Mouse (Mus musculus) spleen, postnatal 4 days (tissue): ENCODE measurements around the gene Zfp704.
"Not testable (repeated sequence)": the region's sequence is repeated elsewhere in the genome, so short reads cannot be mapped to it uniquely, and the experiment has no call there.

Source experiments
- DNase-seq, 2 experiments: peaks; one replicate each; pipeline ENCODE4 v3.0.0; 2022; ENCODE audit warnings: low spot score in 2 of 2

The Zfp704 gene

DNA sequence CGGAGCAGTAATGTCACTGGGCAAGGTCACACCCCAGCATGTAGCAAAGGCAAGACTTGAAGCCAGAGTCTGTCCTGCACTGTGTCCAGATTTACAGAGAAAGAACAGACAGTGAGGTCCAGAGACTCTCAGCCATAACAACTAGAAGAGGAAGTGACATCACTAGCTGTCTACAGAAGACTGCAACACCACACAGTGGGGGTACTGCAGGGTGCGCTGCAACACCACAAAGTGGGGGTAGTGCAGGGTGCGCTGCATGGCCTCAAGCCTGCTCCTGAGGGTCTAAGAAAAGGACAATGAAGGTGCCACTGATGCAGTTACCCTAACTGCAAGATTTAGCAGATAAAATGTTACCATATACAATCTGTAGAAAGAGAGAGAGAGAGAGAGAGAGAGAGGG is 11.8 kb downstream of the Zfp704 start:
- DNase-seq = no peak

DNA sequence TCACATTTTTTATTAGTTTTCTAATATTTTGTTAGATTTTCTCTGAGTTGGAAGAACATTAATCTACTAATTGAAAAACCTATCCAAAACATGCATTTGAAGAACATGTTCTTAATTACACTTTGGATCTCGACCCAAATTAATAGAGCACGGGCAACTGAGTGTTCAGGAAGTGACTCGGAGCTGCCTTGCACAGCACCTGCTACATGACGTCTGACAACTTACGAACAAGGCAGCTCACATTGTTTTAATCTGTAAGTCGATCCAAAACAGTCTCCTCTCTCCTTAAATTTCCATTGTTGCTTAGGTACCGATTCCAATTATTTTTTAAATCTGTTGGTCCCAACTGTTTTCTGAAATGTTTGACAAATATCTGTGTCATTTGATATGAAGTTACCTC is 15.4 kb downstream of the Zfp704 start:
- no peak for DNase-seq

DNA sequence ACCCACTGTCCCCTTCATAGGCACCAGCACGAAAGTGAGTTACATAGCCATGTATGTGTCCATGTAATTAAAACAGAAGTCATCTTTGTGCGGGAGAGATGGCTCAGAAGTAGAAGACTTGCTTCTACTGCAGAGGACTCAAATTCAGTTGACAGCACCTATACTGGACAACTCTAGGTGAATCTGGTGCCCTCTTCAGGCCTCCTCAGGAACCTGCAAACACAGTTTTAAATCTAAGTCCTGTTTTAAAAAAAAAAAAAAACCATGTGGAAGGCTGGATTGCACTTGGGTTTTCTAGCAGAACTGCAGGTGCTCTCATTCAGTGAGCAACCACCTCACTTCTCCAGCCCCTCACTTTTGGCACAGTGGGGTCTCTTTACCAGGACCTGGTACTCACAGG is 16.1 kb downstream of the Zfp704 start:
- no peak for DNase-seq

DNA sequence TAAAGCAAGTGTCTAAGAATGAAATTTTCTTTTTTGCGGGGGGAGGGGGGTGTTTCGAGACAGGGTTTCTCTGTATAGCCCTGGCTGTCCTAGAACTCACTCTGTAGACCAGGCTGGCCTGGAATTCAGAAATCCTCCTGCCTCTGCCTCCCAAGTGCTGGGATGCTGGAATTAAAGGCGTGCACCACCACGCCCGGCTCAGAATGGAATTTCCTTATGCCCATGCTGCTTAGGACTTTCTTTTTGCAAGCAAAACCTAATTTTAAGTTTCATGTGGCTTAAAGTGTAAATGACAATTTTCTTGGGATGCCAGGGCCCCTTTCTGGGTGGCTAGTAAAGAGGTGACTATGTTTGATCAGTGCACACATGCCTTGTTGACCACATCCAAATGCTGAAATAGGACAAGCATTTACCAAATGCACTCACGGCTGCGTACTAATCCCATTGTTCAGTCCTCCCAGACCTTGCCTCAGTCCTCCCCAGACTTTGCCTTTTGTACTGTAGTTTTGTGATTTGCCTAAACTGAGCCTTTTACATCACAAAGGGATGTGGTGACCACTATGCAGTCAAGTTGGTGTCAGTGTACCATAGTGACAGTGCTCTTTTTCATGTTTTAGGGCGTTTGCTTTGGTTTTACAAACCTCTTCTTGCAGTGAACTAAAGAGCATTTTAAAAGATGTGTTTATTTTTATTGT is 18.3 kb downstream of the Zfp704 start:
- no peak for DNase-seq

- no peak for DNase-seq
Observed at GRCm38 (mm10) chr3:9588635-9589034, 21.2 kb downstream of the Zfp704 start.

DNA sequence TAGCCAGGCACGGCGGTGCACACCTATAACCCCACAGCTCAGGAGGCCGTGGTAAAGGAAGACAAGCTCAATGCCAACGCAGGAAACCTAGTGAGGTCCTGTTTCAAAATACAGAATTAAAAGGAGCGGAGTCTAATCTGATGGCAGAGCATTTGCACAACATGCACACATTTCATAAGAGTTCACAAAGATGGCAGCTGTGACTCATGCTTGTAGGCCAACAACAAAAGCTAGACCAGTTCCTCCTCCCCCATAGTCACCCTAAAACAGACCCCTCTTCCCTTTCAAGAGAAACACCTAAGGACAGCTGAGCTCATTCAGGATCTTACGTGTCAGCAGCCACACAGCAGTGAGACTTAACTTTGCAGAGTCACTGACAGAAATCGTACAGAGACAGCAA is 22.6 kb downstream of the Zfp704 start:
- DNase-seq = no peak

DNA sequence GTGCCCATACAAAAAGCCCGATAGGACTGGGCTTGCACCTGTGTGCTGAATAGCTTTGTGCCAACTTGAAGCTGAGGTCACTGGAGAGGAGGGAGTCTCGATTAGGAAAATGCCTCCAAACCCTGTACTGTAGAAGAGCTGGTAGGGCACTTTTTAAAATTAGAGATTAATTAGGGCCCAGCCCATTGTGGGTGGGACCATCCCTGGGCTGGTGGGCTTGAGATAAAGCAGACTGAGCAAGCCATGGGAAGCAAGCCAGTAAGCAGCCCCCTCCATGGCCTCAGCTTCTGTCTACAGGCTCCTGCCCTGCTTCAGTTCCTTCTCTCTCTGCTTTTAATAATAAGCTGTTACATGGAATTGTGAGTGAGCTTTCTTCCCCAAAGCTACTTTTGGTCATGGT is 26.4 kb downstream of the Zfp704 start:
- no peak for DNase-seq

- peak in 1 of 2 experiments; percentile 40 for DNase-seq
Observed at GRCm38 (mm10) chr3:9580952-9581798, 28.7 kb downstream of the Zfp704 start.

GRCm38 (mm10) chr3:9580102-9580501 is 29.8 kb downstream of the Zfp704 start:
- DNase-seq = no peak

GRCm38 (mm10) chr3:9579028-9579643 is 30.7 kb downstream of the Zfp704 start:
- no peak for DNase-seq

GRCm38 (mm10) chr3:9576872-9577271 is 33.0 kb downstream of the Zfp704 start:
- no peak for DNase-seq

GRCm38 (mm10) chr3:9574305-9574704 is 35.6 kb downstream of the Zfp704 start:
- no peak for DNase-seq

DNA sequence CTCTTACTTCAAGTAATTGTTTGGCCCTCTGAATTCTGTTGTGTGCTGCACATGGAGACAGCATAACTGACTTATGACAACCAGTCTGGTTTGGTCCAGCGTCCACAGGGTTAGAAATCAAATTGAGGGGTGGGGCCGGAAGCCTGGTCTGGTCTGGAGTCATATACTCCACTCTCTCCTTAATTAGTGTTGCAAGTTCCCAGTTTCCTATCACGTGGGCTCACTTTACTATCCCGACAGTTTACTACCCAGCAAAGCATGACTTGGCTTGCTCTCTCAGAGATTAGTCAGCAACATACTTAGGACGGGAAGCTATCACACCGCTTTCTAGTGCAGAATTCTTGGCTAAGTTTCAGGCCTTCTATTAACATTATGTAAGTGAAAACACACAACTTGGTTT is 36.3 kb downstream of the Zfp704 start:
- DNase-seq = no peak

DNA sequence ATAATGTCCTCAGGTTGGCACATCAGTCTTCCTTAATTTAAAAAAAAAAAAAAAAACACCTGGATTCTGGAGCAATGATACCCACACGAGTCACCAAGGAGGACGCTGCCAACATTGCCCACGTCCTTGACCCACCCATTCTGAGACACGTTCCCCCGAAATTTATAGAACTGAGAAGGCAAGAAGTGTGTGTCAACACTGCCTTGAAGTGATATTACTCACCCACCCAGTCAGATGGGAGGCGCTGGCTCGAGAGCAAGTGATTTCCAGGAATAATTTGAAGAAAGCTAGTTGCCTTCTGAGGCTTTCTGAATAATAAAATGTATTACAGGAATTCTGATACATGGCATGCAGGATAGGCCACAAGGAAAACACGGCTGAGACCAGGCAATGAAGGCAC is 37.6 kb downstream of the Zfp704 start:
- DNase-seq = no peak

GRCm38 (mm10) chr3:9570782-9571181 is 39.1 kb downstream of the Zfp704 start:
- DNase-seq = no peak

GRCm38 (mm10) chr3:9569706-9570105 is 40.2 kb downstream of the Zfp704 start:
- DNase-seq = not testable (repeated sequence)

- no peak for DNase-seq
Observed at GRCm38 (mm10) chr3:9568565-9569228, 41.2 kb downstream of the Zfp704 start.

- no peak for DNase-seq
Observed at GRCm38 (mm10) chr3:9567948-9568347, 41.9 kb downstream of the Zfp704 start.

- no peak for DNase-seq
Observed at GRCm38 (mm10) chr3:9566831-9567230, 43.1 kb downstream of the Zfp704 start.

DNA sequence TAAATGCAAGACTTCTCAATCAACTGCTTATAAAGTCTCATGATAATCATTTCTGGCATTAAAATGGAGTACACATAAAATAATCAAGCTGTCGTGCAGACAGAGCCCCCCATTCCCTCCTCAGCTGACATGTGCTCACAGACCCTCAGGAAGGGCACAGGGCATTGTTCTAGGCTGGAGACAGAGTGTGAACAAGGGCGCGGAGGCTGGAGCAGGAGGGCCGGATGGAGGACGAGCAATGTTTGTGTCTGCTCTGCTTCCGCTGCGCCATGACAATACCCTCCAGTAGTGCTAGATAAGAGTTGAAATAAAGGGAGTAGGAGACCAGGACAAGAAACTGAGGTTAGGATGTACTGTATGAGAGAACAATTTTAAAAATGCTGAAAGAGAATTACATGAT is 46.3 kb downstream of the Zfp704 start:
- no peak for DNase-seq

GRCm38 (mm10) chr3:9562649-9563328 is 47.1 kb downstream of the Zfp704 start:
- DNase-seq = no peak
